Mouse (Mus musculus): ENCODE data around the gene Trp53rkb.

GRCm38 (mm10) chr2:166809499-166809898, 17.2 kb downstream of the Trp53rkb start:
- TF ChIP-seq CTCF (IDR thresholded peaks at IDR 0.05; ENCODE audit: low read depth, low read length) (no peak), POLR2A (IDR thresholded peaks at IDR 0.05; ENCODE audit: extremely low read depth, insufficient read depth, low read length) (no peak)
